Mouse (Mus musculus): ENCODE results near the gene Trak1. TPM values are rescaled to one million over a fixed set of nuclear protein-coding genes. Genes with fewer than 3 reads are reported as not detected.

Gene Trak1
- polyA plus RNA-seq, 1 experiment from 2014 or later: 37.3 TPM

- Histone ChIP-seq H3K4me2 (no peak overlapping the region), H3K9me3 (replicated peaks) (no peaks in the 10 kb centered on the region), H3K27me3 (replicated peaks) (no peaks in the 10 kb centered on the region), H3K27ac (ENCODE audit: poor library complexity, severe bottlenecking) (no peak overlapping the region), H3K36me3 (peaks cover 7% of the 10 kb centered on the region; the same call in 1 of the 2 replicates), H3K9ac (no peak overlapping the region), H3K4me1 (replicated peaks) (peaks cover 59% of the 10 kb centered on the region), H3K4me3 (no peak overlapping the region)
- no peak for ATAC-seq (ENCODE audit: insufficient number of reproducible peaks, low FRiP score)
- WGBS: 86% methylated on average over 12 of the region's 12 CpGs
Observed at GRCm38 (mm10) chr9:121385749-121386350, 88.5 kb downstream of the Trak1 start.

- 73% methylated on average over 9 of the region's 9 CpGs for WGBS
- Histone ChIP-seq H3K4me2 (no peak overlapping the region), H3K27me3 (replicated peaks) (no peaks in the 10 kb centered on the region), H3K27ac (ENCODE audit: poor library complexity, severe bottlenecking) (0 out of 2 replicates have a peak overlapping the region, but pooled peaks have one; percentile 31), H3K4me3 (no peak overlapping the region), H3K9me3 (replicated peaks) (no peaks in the 10 kb centered on the region), H3K36me3 (peaks cover 16% of the 10 kb centered on the region), H3K9ac (no peak overlapping the region), H3K4me1 (replicated peaks) (peaks cover 40% of the 10 kb centered on the region)
- ATAC-seq (ENCODE audit: insufficient number of reproducible peaks, low FRiP score): no peak
Observed at GRCm38 (mm10) chr9:121387539-121388272, 90.4 kb downstream of the Trak1 start.

- no peak overlapping the region for H3K9ac ChIP-seq
- no peaks in the 10 kb centered on the region for H3K27me3 ChIP-seq (replicated peaks)
- 0 out of 2 replicates have a peak overlapping the region, but pooled peaks have one; percentile 31 for H3K27ac ChIP-seq (ENCODE audit: poor library complexity, severe bottlenecking)
- H3K9me3 ChIP-seq (replicated peaks): 0 out of 2 replicates have a peak, but pooled peaks cover 4% of the 10 kb centered on the region
- no peak overlapping the region for H3K4me2 ChIP-seq
- peaks cover 21% of the 10 kb centered on the region for H3K36me3 ChIP-seq
- WGBS: 71% methylated on average over 13 of the region's 13 CpGs
- no peak overlapping the region for H3K4me3 ChIP-seq
- no peak for ATAC-seq (ENCODE audit: insufficient number of reproducible peaks, low FRiP score)
- peaks cover 34% of the 10 kb centered on the region for H3K4me1 ChIP-seq (replicated peaks)
Observed at GRCm38 (mm10) chr9:121388273-121388931, 91.1 kb downstream of the Trak1 start.

DNA sequence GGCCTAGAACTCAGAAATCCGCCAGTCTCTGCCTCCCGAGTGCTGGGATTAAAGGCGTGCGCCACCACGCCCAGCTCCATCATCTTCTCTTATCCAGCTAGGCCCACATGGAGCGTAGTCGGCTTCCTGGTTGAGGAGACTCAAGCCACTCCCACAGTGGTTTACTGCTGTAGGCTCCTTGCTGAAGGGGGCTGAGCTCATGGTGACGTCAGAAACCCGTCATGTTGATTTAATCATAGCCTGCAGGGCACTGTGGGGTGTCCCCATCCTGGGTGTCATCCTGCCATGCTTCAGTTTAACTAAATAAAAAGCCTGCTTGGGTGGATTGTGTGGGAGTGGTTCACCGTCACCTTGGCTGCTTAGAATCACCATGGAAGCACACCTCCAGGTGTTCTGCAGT lies 92.0 kb downstream of the Trak1 start:
- H3K9me3 ChIP-seq (replicated peaks): 0 out of 2 replicates have a peak, but pooled peaks cover 4% of the 10 kb centered on the region
- no peak overlapping the region for H3K4me3 ChIP-seq
- ATAC-seq (ENCODE audit: insufficient number of reproducible peaks, low FRiP score): no peak
- no peak overlapping the region for H3K27ac ChIP-seq (ENCODE audit: poor library complexity, severe bottlenecking)
- 80% methylated on average over 10 of the region's 10 CpGs for WGBS
- H3K36me3 ChIP-seq: peaks cover 26% of the 10 kb centered on the region
- no peaks in the 10 kb centered on the region for H3K27me3 ChIP-seq (replicated peaks)
- H3K9ac ChIP-seq: no peak overlapping the region
- H3K4me1 ChIP-seq (replicated peaks): peaks cover 27% of the 10 kb centered on the region
- H3K4me2 ChIP-seq: no peak overlapping the region

DNA sequence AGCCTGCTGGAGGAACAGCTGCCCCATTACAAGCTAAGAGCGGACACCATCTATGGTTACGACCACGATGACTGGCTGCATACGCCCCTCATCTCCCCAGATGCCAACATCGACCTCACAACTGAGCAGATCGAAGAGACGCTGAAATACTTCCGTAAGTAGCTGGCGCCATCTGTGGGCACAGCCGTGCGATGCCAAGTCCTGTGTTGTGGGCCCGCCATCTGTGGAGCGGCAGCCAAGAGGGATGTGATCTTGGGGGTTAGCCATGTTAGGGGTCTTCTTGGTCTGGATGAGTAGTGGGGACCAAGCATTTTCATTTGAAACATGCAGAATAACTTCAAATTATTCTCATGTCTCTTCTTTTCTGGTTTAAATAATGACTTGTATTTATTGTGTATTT lies 94.6 kb downstream of the Trak1 start:
- Histone ChIP-seq H3K9ac (no peak overlapping the region), H3K27me3 (replicated peaks) (no peaks in the 10 kb centered on the region), H3K9me3 (replicated peaks) (0 out of 2 replicates have a peak, but pooled peaks cover 4% of the 10 kb centered on the region), H3K27ac (ENCODE audit: poor library complexity, severe bottlenecking) (no peak overlapping the region), H3K36me3 (peaks cover 36% of the 10 kb centered on the region), H3K4me1 (replicated peaks) (peaks cover 23% of the 10 kb centered on the region), H3K4me2 (no peak overlapping the region), H3K4me3 (no peak overlapping the region)
- ATAC-seq (ENCODE audit: insufficient number of reproducible peaks, low FRiP score): no peak
- 91% methylated on average over 13 of the region's 13 CpGs for WGBS

- H3K4me3 ChIP-seq: no peak overlapping the region
- H3K9me3 ChIP-seq (replicated peaks): 0 out of 2 replicates have a peak, but pooled peaks cover 4% of the 10 kb centered on the region
- no peak for ATAC-seq (ENCODE audit: insufficient number of reproducible peaks, low FRiP score)
- H3K27me3 ChIP-seq (replicated peaks): no peaks in the 10 kb centered on the region
- no peak overlapping the region for H3K9ac ChIP-seq
- H3K36me3 ChIP-seq: peaks cover 36% of the 10 kb centered on the region
- 33% methylated on average over 5 of the region's 5 CpGs for WGBS
- H3K4me1 ChIP-seq (replicated peaks): peaks cover 26% of the 10 kb centered on the region
- H3K27ac ChIP-seq (ENCODE audit: poor library complexity, severe bottlenecking): no peak overlapping the region
- H3K4me2 ChIP-seq: no peak overlapping the region
Observed at GRCm38 (mm10) chr9:121392427-121392826, 95.1 kb downstream of the Trak1 start.

DNA sequence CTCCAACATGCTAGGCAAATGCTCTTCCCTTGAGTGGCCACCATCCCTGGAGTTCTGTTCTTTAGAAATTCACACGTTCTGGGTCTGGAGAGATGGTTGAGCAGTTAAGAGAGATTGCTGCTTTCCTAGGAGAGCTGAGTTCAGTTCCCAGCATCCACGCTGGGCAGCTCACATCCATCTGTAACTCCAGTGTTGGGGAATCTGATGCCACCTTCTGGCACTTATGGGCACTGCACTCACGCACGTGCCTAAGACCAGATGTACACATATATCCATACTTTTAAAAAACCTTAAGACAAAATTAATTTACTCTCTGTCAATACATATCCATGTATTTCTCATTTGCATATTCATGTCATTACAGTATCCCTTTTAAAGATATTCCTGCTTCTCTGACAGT lies 95.8 kb downstream of the Trak1 start:
- peaks cover 26% of the 10 kb centered on the region for H3K4me1 ChIP-seq (replicated peaks)
- 93% methylated on average over 4 of the region's 4 CpGs for WGBS
- H3K9ac ChIP-seq: no peak overlapping the region
- 0 out of 2 replicates have a peak, but pooled peaks cover 4% of the 10 kb centered on the region for H3K9me3 ChIP-seq (replicated peaks)
- no peak overlapping the region for H3K27ac ChIP-seq (ENCODE audit: poor library complexity, severe bottlenecking)
- H3K4me2 ChIP-seq: no peak overlapping the region
- H3K36me3 ChIP-seq: peaks cover 36% of the 10 kb centered on the region
- H3K27me3 ChIP-seq (replicated peaks): no peaks in the 10 kb centered on the region
- ATAC-seq (ENCODE audit: insufficient number of reproducible peaks, low FRiP score): no peak
- H3K4me3 ChIP-seq: no peak overlapping the region

DNA sequence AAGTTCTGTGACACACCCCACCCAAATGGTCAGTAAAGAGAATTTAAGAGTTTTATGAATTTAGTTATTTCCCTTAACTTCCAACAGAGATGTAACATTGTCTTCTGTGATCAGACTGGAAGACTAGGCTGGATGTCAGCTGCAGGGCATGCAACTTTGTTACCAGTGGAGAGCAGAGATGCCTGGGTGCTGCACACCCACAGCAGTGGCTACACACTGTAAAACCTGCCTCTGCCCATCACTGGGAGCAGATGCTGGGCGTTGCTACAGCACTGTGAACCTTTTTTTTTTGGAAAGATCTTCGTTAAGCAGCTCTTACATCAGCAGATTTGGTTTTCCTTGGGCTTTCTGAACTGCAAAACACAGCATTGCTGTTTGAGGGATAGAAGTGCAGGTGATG lies 97.6 kb downstream of the Trak1 start:
- no peak overlapping the region for H3K27ac ChIP-seq (ENCODE audit: poor library complexity, severe bottlenecking)
- H3K4me3 ChIP-seq: no peak overlapping the region
- H3K36me3 ChIP-seq: peaks cover 30% of the 10 kb centered on the region
- H3K4me2 ChIP-seq: no peak overlapping the region
- no peak overlapping the region for H3K9ac ChIP-seq
- WGBS: 68% methylated on average over 2 of the region's 2 CpGs
- no peak for ATAC-seq (ENCODE audit: insufficient number of reproducible peaks, low FRiP score)
- peaks cover 22% of the 10 kb centered on the region for H3K4me1 ChIP-seq (replicated peaks)
- no peaks in the 10 kb centered on the region for H3K27me3 ChIP-seq (replicated peaks)
- 0 out of 2 replicates have a peak, but pooled peaks cover 4% of the 10 kb centered on the region for H3K9me3 ChIP-seq (replicated peaks)

- Histone ChIP-seq H3K4me2 (no peak overlapping the region), H3K9me3 (replicated peaks) (0 out of 2 replicates have a peak, but pooled peaks cover 4% of the 10 kb centered on the region), H3K4me3 (no peak overlapping the region), H3K4me1 (replicated peaks) (peaks cover 22% of the 10 kb centered on the region), H3K27ac (ENCODE audit: poor library complexity, severe bottlenecking) (no peak overlapping the region), H3K27me3 (replicated peaks) (no peaks in the 10 kb centered on the region), H3K9ac (no peak overlapping the region), H3K36me3 (peaks cover 29% of the 10 kb centered on the region)
- ATAC-seq (ENCODE audit: insufficient number of reproducible peaks, low FRiP score): no peak
- WGBS: 86% methylated on average over 5 of the region's 5 CpGs
Observed at GRCm38 (mm10) chr9:121395812-121396211, 98.5 kb downstream of the Trak1 start.

DNA sequence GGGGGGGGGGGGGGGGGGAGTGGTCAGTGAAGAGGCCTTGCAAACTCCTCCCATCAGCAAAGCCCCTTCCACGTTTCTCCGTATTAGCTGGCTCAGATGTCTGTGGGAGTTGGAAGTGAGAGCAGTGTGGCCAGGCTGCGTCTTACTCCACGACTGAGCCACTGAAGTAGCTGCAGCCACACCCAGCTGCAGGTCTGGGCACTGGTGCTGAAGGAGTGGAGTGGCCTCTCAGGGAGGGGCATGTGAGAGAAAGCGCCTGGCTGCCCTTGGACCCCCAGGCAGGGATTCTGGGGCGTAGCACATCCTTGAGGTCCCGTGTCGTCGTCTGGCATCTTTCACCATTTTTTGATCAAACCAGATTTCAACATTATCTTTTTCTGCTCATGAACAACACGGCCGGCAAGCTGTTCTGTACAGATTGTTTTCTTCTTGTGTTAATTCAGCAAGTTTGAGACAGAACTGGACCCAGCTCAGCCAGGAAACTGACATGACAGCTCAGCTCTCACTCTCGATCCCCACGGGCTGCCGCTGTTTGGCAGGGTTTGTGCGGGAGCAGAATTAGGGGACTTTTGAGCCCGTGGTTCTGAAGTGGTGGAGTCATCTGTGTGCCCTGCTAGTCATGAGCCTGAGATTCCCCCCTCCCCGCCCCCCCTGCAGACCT lies 100.9 kb downstream of the Trak1 start:
- Histone ChIP-seq H3K36me3 (peaks cover 15% of the 10 kb centered on the region; the same call in 1 of the 2 replicates), H3K27ac (ENCODE audit: poor library complexity, severe bottlenecking) (no peak overlapping the region), H3K9ac (no peak overlapping the region), H3K4me2 (no peak overlapping the region), H3K4me1 (replicated peaks) (peaks cover 25% of the 10 kb centered on the region), H3K27me3 (replicated peaks) (no peaks in the 10 kb centered on the region), H3K4me3 (no peak overlapping the region), H3K9me3 (replicated peaks) (no peaks in the 10 kb centered on the region)
- ATAC-seq (ENCODE audit: insufficient number of reproducible peaks, low FRiP score): no peak
- 67% methylated on average over 17 of the region's 17 CpGs for WGBS

DNA sequence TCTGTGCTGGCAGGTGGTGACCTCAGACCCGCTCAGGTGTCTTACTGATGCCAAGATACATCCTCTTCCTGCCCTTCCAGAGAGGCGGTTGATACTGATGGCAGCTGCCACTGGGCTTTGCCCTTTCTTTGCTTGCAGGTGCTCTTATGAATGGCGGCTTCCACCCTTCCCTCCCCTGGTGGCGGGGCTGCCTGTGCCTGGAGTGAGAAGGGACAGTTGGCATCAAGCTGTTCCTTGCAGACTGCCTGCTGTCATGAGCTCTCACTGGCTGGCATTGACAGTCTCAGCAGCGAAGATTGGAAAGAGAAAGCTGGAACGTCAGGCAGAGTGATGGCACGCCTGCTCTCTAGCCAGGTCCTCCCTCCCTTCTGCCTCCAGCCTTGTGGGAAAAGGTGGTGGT lies 101.5 kb downstream of the Trak1 start:
- Histone ChIP-seq H3K9me3 (replicated peaks) (no peaks in the 10 kb centered on the region), H3K9ac (no peak overlapping the region), H3K27me3 (replicated peaks) (no peaks in the 10 kb centered on the region), H3K4me1 (replicated peaks) (peaks cover 28% of the 10 kb centered on the region), H3K4me3 (no peak overlapping the region), H3K36me3 (peaks cover 15% of the 10 kb centered on the region; the same call in 1 of the 2 replicates), H3K27ac (ENCODE audit: poor library complexity, severe bottlenecking) (no peak overlapping the region), H3K4me2 (no peak overlapping the region)
- 72% methylated on average over 7 of the region's 7 CpGs for WGBS
- ATAC-seq (ENCODE audit: insufficient number of reproducible peaks, low FRiP score): no peak

Data from heart, embryonic 12.5 days (tissue).